Mouse (Mus musculus) thymus, adult 2 months (tissue): ENCODE data around the gene Ltc4s.

Experiments used
- CTCF ChIP-seq: fragments of 200-500 bp; IDR thresholded peaks from 2 replicates; pipeline ENCODE4 v1.5.1; 2012; ENCODE audit warnings: mild to moderate bottlenecking, control low read depth, low read length, moderate library complexity, borderline replicate concordance; ENCODE audit not compliant: control insufficient read depth, poor library complexity, insufficient read depth; ENCODE audit errors: extremely low read depth
- POLR2A ChIP-seq: fragments of 200-500 bp; IDR thresholded peaks from 2 replicates; pipeline ENCODE4 v1.6.1; 2012; ENCODE audit warnings: mild to moderate bottlenecking, low read length, control low read depth, moderate library complexity; ENCODE audit not compliant: control insufficient read depth, poor library complexity, insufficient read depth; ENCODE audit errors: extremely low read depth

GRCm38 (mm10) chr11:50212848-50213758 lies 25.3 kb downstream of the Ltc4s start:
- TF ChIP-seq POLR2A: no peak
- TF ChIP-seq CTCF: no peak
